Mouse (Mus musculus) embryo, embryonic 11.5 days (tissue): ENCODE results near the gene Zfp94.
"Not testable (repeated sequence)": the region's sequence is repeated elsewhere in the genome, so short reads cannot be mapped to it uniquely, and the experiment has no call there.

Source experiments
- DNase-seq: peaks from one replicate; pipeline ENCODE4 v3.0.0-alpha.2; 2012; ENCODE audit warnings: low read depth, low spot score

The Zfp94 gene

GRCm38 (mm10) chr7:24278771-24279170 is 37.7 kb downstream of the Zfp94 start:
- DNase-seq: not testable (repeated sequence)

- DNase-seq: no peak
Measured at GRCm38 (mm10) chr7:24274456-24274855, 42.0 kb downstream of the Zfp94 start.

- DNase-seq: no peak
Measured at GRCm38 (mm10) chr7:24271191-24271590, 45.3 kb downstream of the Zfp94 start.

DNA sequence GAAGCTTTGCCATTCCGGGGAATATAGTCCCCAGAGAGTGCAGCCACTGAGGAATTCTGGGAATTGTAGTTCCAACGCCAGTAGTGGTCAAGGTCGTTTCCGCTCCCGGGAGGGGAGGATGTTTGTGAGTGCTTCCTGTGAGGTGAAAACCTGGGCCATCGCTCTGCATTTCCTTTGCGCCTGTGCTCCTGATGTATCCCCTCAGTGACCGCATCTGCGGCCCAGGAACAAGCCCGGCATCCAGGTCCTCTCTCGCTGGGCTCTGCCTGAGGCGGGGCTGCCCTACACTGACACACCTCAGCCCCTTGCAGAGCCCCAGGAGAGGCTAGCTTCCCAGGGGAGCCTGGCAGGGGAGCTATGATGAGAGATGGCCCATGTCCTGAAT is 46.2 kb downstream of the Zfp94 start, which contains the start of gene Zfp93:
Zfp93 (plus strand) TSS at position 133 of the 385 bp plus-strand sequence.
- peak; percentile 79 for DNase-seq

GRCm38 (mm10) chr7:24269667-24270287 is 46.7 kb downstream of the Zfp94 start:
- no peak for DNase-seq

GRCm38 (mm10) chr7:24269256-24269655 is 47.2 kb downstream of the Zfp94 start:
- DNase-seq: no peak

- DNase-seq: no peak
Measured at GRCm38 (mm10) chr7:24268176-24269155, 48.0 kb downstream of the Zfp94 start.

DNA sequence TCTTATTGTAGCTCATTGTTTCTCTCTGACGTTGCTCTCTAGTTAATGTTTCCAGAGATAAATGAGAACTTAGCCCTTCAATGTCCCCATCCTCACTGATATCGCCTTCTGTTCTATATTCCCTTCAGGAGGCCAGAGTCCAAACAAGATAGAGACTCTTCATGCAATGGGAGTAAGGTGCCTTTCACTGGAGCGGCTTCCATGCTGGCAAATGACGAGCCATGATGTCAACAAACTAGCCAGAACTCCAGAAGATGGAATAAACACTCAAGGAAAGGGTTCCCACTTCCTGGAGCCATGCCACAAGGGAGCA is 56.5 kb downstream of the Zfp94 start:
- DNase-seq: no peak

DNA sequence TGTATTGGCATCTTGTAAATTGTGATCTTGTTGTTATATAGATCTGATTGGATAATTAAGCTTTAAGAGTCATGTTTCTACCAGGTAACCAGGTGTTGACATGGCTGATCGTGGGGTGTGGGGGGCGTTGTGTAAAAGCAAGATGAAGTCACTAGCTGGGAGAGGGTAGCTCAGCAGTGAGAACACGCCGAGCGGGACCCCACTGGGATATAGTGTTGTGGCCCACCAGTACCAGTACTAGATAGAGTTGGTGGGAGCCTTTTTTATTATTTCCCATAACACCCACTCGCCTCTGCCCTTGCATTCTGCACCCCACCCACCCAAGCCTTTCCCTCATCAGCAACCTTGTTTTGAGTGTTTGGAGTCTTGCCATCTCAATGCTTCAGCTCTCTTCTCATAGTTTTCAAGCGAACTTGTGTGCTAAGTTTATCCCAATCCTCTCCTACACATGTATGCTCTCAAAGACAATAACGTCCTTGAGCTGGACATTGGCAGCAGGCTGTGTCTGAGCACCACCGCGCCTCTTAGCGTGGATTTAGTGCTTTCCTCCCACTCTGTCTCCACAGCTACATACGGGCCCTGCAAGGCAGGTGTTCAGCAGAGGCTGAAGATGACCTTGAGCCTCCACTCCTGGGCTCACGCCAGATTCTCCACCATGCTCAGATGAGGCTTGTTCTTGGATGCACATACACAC is 57.0 kb downstream of the Zfp94 start:
- no peak for DNase-seq

- DNase-seq: peak; percentile 73
Measured at GRCm38 (mm10) chr7:24254633-24255474, 61.6 kb downstream of the Zfp94 start, which contains the start of gene Zfp108. Gene Zfp108, plus strand, starts transcription at chr7:24254794.

GRCm38 (mm10) chr7:24253779-24254615 is 62.5 kb downstream of the Zfp94 start:
- DNase-seq: no peak
